Mouse (Mus musculus): Measurements from ENCODE around the gene Rfx4.

DNA sequence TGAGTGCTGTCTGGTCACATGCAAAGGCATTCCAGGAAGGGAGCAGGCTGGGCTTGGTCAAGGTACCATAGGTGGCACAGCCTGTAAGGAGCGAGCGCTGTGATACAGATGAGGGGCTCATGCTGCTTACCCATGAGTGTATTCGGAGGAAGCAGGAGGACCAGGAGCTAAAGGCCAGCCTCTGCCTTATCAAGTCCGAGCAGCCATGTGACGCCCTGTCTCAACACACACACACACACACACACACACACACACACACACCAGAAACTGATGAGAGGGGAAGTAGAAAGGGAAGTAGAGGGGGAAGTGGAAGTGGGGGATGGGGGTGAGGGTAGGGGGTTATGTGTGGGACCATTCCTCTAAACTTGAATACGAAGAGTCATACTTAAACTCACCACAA is 45.7 kb downstream of the Rfx4 start:
- no peak for TF ChIP-seq CTCF (IDR thresholded peaks at IDR 0.05; ENCODE audit: low read depth, low read length)
- TF ChIP-seq POLR2A (IDR thresholded peaks at IDR 0.05; ENCODE audit: insufficient read depth, low read length), result no peak
